Mouse (Mus musculus): ENCODE data around the gene Baiap2.

Gene Baiap2

DNA sequence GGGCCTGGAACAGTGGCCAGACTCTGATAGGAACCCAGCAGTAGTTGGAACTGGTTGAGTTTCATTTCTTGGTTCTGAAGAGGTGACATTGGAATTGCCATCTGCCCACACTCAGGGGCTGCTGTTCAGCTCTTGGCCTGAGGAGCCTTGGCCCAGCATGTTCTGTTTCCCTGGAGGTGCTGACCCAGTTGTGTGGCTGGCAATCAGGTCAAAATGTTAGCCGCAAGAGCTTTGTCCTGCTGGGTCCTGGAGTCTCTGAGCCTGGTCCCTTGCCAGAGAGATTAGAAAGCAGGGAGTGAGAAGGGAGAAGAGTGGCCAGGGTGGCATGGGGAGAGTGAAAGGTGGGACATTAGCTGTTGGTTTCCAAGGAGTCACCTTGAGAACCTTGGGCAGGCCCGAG, 6.2 kb downstream of the Baiap2 start:
- no peak for DNase-seq

DNA sequence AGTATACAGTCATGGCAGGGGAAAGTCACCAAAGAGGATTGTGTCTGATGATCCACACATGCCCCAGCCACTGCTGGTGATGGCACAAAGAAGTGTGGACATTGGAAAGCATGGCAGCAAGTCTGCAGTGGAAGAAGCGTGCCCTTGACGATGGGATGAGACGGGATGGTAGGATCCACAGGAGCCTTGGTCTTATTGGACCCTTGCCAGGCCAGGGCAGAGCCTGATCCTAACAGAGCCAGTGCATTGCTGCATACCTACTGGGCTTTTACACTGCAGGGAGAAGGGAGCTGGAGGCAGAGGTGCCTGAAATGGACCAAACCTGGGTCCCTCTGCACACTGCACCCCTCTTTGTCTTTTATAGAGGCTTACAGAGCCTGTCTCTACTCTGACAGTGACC, 8.0 kb downstream of the Baiap2 start:
- DNase-seq = no peak

DNA sequence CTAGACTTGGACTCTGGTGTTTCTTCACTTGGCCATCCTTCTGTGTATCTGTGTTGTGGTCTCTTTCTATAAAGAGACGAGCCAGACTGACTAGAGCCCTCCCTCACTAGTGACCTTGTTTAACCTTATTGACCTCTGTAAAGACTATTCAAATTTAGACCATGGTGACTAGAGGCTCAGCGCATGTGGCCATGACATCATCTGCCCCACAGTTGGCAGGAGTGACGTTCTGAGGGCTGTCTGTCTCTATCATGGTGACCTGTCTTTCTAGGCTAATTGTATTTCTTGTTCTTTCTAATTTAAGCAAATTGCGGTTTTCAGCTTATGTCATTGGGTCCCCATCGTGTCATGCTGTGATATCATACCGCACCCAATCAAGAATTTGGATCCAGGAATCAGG, 8.8 kb downstream of the Baiap2 start:
- DNase-seq = no peak

DNA sequence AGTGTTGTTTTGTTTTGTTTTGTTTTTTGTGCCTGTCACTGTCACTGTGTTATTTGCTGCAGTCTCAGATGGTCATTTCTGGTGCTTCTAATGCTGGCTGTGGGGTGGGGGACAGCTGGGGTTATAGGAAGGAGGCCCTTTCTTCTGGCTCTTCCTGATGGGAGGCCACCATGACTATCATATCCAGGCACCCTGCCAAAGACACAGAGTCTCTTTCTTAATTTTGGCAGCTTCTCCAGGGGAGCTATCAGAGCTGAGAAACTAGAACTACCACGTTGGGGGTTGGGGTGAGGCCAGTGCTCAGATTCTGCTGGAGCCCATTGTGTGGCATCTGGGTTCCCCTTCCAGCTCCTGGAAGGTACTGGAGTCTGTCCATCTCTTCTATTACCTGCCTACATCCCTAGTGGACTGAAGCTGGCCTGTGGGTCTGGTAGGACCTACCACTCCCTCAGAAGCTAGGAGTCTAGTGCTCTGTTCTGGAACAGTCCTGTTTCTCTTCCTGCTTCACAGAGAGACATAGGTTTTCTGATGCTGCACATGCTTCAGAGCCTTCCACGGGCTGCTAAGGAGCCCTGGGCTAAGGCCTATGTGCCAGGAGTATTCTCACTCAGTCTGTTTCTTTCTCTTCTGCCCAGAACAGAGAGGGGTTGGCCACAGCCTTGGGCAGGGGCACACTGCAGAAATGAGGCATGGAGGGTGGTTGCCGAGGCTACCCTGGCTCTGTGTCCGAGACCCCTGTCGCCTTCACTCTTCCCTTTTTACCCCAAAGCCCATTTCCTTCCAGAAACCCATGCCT, 10.1 kb downstream of the Baiap2 start:
- no peak for DNase-seq

DNA sequence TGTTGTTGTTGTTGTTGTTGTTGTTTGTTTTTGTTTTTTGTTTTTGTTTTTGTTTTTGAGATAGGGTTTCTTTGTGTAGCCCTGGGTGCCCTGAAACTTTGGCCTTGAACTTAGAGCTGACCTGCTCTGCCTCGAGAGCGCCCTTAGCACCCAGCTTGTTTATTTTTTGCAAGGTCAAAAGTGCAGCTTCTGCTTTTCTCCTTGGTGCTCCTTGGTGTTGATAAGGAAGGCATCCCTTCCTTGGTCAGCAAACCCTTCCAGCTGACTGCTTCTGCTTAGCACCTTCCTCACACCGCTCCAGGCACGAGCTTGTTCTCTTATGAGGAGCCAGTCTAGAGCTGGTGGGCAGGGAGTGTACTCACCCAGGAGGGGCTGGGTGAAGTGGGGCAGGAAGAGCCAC, 11.7 kb downstream of the Baiap2 start:
- DNase-seq = no peak

DNA sequence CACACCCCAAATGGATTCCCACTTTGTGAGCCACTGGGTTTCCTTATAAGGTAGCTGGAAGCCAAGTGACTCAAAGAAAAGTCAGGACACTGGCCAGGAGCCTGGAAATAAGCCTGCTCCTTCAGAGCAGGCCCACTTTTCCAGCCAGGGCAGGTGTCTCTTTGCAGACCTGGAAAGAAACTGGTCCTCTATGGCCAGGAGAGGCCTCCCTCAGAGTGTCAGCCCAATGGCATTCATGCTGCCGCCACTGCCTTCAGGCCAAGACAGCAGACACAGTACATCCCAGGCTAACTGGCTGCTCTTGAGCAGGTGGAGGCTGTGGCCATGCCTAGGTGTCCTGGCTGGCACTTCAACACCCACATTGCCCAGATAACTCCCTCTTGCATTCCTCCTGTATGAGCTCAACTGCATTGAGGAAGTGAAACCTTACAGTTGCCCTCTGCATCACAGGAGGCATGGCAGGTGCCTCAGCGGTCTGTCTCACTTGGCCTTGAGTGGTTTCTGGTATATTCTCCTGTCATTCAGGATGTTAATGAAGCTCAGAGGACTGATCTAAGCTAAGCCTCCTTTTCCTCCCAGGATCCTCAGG, 12.3 kb downstream of the Baiap2 start:
- DNase-seq = peak; percentile 41 to 49

DNA sequence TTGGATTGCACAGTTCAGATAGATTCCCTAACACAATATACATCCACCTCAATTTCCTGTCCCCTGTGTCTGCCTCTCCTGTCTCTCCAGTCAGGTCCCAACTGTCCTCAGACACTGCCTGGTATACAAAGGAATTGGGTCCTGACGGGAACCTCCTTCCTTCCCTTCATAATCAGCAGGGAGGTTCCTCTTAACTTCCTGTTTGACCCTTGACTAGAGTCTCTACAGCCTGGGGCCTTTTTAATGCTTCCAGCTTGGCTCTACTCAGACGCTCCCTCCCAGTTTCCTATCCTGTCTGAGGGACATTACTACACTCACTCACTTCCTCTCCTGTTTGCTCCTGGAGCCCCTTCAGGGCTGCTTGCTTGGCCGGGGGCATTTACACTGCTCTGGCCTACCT, 12.9 kb downstream of the Baiap2 start:
- no peak for DNase-seq

DNA sequence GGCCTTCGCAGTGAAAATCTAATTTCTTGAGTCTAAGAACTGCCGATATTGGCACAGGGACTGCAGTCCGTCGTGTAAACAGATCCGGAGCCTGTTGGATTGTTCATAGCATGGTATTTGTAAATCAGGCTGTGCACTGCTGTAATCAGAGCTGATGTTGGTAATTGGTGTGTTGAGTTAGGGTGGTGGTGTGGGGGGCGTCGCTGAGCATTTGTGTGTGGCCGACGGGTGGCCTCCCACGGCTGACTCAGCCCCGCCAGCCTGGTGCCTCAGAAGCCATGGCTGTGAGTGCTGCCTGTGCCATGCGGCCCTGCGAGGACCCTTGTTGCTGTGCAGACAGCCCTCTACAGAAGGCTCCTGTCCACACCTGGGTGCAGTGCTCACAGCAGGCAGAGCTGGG, 14.0 kb downstream of the Baiap2 start:
- no peak for DNase-seq

DNA sequence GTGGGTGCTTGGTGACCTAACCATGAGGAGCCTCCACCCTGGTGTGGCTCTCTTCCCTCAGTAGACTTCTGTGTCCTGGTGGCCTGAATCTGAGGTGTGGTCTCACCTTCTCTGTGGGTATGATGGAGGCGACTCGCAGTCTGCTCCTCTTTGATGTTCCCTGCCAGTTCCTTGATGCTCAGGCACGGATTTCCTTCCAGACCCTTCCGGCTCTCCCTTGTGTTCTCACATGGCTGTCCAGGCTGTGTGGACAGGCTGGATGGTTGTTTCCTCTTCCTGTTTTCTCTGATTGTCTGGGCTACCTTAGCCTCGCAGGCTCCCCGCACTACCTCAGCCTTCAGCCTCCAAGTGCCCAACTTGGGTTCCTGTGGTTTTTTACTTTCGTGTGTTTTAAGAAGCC, 16.3 kb downstream of the Baiap2 start:
- DNase-seq = no peak

DNA sequence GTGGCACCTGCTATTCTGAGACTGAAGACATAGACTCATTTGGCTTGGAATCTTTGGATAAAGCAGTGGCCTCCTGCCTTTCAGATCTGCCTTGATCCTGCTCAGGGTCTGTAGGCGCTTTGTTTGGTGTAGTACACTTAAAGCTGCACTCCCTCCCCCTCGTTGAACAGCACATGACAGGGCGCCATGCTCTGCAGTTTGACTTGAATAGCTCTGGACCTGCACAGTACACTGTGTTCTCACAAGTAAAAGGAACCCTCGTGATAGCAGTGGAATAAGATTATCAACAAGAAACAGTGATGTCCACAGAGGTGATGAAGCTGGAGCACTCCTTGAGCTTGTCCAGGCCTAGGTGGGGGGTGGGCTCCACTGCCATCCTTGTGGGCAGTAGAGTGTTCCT, 17.2 kb downstream of the Baiap2 start:
- no peak for DNase-seq

DNA sequence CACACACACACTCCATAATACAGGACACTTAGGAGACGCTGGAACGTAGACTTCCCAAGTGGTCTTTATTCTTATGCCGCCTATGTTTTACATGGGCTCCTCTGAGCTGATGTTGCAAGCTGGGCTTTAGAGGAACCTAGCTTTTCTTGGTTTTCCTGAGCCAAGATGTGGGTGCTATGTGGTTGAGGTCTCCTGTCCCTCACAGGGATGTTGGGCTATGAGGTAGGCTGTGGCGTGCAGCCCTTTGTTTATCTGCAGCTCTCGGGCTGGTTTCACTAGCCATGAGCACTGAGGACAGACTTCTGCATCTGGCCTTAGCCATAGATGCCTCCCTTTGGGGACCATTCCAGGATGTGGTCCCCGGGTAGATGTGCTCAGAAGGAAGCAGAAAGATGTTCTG, 18.1 kb downstream of the Baiap2 start:
- no peak for DNase-seq

DNA sequence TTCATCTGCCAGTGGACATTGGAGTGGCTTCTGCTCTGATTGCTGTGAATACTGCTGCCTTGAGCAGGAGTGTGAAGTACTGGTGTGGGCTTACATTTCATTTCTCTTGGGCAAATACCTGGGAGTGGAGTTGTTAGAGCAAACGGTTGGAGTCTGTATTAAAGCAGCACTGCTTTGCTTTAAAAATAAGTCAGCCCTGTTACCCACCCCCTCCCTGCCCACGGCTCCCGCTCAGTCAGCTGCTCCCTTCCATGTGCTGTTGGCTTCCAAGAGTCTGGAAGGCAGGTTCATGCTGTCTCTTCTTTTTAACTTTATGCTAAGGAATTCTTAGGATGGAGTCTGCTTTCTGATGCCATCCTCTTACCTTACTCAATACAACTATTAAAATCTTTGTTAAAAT, 18.9 kb downstream of the Baiap2 start:
- no peak for DNase-seq

DNA sequence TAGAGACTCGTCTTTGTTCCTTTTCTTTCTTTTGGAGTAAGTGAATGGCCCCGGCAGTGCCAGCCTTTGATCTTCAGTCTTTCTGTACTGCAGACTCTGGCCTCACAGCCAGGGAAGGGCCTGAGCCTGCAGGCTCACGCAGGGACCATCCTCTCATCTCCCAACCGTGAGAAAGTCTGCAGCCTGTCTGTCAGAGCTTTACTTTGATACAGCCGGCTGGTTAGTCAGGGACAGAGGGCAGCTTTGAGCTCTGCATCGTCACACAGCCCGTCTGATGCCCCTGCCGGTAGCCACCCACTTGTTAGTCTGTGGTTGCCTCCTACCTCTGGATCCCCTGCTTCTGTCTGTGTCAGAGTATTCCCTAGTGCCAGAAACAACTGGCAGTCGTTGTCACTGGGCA, 22.5 kb downstream of the Baiap2 start:
- no peak for DNase-seq

DNA sequence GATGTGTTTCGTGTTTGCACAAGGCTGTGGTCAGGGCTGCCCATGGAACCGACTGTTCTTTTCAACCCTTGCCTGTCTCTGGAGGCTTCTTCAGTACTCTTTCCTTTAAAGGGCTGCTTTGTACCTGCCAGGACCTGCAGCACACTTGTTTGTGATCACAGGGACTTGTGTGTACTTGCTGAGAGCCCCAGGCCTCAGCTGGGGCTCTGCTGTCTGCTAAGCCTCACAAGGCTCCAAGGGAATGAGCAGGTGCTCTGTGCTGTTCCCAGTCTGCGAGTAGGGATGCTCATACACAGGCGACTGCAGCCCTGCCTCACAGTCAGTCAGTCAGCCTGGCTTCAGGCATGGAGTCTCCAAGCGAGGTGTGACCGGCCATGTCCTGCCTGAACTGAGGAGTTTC, 23.7 kb downstream of the Baiap2 start:
- DNase-seq = no peak

DNA sequence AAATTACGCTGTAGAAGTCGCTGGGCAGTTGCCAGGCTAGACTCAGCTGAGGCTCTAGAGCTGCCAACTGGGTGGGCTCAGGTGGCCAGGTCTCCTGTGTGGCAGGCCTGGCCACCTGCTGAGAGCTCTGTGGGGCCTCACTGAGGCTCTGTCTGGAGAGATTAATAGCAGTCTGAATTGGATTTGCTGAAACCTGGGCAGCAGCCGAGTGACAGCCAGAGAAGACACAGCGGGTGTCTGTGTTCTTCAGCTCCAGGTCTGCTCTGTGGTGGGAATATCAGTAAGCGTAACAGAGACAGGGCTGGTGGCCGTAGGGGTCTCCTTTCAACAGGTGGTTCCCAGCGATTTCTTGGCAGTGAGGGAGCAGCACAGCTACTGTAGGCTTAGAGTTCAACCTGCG, 24.8 kb downstream of the Baiap2 start:
- no peak for DNase-seq

DNA sequence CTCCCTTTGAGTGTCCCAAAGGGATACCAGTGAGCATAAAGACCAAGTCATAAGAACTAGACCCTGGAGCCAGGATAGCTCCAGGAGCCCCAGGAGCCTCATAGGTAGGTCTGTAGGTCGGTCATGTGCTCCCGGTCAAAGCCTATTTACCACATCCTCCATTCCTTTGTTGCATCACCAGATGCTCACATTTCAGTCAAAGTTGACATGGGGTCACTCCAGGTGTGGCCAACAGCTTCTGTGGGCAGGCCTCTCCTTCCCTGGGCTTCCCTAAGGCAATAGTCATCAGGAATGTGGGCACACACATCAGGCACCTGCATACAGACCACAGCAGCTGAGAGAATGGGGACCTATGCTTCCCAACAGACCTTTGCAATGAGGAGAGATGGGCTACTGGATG, 25.3 kb downstream of the Baiap2 start:
- no peak for DNase-seq

DNA sequence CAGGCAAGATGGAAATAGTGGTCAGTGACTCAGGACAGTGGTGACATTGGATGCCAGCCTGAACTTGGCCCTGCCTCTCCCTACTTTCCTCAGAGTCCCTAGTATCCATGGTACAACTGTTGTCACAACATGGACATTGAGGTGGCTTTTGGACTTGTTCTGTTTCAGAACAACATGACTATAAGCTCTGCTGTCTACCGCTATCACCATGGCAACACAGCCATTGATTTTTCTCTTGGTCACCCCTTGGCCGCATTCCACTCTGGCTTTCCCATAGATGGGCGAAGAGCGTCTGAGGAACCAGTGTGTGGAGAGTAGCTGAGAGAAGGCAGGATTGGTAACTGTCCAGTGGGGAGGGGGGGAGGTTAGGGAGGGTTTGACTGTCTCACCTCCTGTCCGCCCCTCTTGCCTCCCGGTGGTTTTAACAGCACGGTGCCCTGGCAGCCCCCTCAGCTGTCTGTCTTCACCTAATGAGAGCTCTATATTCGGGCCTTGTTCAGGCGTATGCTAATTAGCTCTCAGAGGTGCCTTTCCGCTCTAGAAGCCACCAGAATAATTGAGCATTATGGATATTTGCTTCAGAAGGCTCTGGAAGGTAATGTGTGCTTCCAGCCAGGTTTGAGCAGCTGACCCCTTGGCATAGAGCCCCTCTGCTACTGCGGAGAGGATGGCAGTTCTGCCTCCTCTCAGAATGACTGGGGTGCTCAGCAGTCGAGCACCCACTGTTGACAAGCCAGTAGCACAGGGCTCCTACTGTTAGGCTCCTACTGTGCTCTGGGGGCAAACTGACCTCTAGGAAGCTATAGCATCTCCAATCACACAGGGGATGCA, 27.7 kb downstream of the Baiap2 start:
- DNase-seq = no peak

DNA sequence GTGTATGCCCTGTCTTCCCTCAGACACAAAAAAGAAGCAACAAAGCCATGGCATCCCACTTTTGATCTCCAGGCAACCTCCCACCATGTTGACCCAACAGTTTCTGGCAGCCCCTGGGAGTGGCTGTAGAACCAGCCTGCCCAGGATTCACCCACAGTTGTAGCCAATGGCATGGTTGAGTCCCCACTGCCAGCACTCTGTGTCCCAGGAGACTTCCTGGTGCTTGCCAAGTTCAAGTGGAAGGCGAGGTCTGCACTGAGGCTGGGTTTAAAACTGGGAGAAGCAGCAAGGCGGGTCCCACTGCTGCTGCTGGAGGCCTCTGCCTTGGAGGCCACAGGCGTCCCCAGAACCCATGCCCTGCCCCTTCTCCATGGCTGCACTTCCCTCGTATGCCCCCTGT, 31.2 kb downstream of the Baiap2 start:
- DNase-seq = no peak

DNA sequence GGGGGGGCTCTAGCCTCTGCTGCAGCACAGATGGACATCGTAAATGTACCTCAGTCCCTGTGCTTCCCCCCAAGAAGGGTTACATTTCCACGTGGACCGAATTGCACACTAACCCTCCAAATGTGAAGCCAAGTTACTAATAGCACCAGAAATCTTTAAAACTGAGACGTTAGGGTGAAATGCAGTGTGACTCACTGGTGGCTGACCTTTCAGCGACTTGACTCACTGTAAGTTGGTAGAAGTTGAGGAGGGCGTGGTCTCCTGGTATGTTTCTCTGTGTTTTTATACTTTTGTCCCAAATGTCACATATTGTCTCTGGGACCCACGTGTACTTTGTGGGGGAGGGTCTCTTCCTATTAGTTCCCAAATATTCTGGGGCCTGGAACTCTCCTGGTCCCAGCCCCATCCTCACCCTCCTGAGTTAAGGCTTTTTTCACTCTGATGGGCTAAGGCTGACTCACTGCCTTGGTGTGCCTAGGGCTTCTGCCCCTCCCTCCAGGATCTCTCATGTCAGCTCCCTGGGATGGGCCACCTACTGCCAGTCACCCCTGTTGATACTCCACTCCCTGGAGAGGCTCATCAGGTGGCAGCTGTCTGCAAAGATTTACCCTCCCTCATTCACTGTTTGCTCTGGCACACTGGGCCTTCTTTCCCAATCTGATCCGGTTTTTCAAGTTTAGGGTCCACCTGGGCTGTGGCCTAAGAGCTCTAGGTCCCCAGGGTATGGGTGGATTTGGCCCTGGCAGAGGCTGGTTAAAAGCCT, 33.4 kb downstream of the Baiap2 start:
- DNase-seq = no peak

DNA sequence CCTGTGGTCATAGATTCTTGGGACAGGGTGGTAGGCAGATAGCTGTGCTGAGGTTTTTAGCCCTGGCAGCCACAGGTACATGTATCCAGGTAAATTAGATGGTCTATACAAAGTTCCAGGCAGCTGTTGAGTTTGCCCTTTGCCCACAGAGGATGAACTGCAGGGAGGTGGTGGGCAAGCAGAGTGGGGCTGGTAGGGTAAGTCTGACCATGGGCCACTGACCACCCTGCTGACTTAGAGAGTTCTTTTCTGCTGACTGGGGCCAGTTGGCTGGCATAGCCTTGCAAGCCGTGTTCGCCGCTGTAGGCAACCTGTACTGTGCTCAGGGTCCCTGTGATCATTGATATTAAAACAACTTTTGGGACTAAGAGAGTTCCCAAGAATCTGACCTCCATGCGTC, 36.1 kb downstream of the Baiap2 start:
- DNase-seq = no peak

DNA sequence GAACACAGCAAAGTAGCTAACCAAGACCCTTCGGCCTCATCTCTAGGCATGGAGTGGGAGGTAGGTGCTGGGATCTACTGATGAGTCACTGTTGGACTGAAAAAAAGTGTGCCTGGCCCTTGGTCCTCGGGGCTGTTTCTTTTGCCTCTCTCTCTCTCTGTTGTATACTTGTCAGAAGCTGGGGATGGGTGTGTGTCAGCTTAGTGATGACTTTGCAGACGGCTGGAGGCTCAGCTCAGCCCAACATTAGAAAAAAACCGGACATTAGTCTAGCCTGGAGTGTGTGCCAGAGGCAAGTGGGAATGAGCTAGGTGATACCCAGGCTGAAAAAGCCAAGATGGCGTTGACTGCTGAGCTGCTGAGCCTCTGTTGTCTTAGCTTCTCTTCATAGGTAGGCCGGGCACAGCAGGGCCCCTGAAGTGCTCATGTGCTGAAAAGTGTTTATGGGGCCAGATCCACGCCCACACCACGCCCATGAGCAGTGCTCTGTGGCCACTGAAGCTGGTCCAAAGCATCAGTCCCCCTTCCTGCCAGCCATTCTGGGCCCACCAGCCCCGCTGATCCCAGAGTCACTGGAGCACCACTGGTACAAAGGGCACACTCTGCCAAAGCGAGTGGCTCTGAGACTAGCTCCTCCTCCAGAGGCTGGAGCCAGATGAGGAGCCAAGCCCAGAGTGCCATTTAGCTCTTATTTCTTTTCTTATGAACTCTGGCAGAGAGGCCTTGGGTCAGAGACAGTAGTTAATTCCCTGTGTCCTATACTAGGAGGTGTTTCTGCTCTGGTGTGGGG, 37.2 kb downstream of the Baiap2 start:
- no peak for DNase-seq

DNA sequence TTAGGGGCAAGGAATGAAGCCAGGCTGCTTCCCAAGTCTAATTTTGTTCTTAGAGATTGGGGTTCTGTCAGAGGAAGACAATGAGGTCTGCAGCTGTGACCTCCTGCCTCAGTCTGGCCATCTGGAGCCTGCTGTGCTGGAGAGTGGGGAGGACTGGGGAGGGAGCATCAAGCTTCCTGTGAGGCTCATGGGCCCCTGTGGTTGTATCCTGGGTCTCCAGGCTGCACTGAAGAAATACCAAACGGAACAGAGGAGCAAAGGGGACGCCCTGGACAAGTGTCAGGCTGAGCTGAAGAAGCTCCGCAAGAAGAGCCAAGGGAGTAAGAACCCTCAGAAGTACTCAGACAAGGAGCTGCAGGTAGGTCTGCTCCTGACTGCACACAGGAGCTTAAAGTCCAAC, 39.2 kb downstream of the Baiap2 start:
- no peak for DNase-seq

Measured in spleen, adult 18-20 months (tissue).